8 mouse cellular contexts compared by ENCODE assay signal in the genomic region with DNA sequence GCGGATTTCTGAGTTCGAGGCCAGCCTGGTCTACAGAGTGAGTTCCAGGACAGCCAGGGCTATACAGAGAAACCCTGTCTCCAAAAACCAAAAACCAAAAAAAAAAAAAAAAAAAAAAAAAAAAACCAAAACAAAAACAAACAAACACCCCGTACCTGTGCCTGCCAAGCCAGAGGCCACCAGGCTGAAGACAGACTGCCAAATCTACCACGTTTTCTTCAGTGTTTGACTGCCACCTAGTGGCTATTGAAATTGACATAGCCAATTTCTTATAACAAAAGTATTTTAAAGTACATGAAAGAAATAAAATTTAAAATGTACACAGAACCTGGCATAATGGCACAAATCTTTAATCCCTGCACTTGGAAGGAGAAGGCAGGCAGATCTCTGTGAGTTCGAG. TPM values are rescaled to one million over a fixed set of nuclear protein-coding genes. Genes with fewer than 3 reads are reported as not detected.
A peak's percentile ranks its signal among the peaks of the same experiment; 100 is the strongest.
DNase-seq lines count a peak whose midpoint lies in the region; ATAC-seq and TF ChIP-seq lines count a peak whose summit lies in the region.
"Not testable (repeated sequence)": the region's sequence is repeated elsewhere in the genome, so short reads cannot be mapped to it uniquely, and the experiment has no call there.

No protein-coding gene starts in this region.

- not testable (repeated sequence) for H3K4me3 ChIP-seq in CH12.LX (replicated peaks in 1 of 3; ENCODE audit: low read depth in 2 of 3, low read length in 2 of 3, poor library complexity in 1 of 3); gastrocnemius, adult 2 months; kidney, adult 2 months (ENCODE audit: insufficient read depth, low read depth, low read length); limb, embryonic 11.5 days (ENCODE audit: low read depth, low read length); midbrain, embryonic 14.5 days (replicated peaks; ENCODE audit: low read depth, low read length); stomach, postnatal 0 days (ENCODE audit: low read depth, low read length)

- TF ChIP-seq RAD21 in CH12.LX (IDR thresholded peaks at IDR 0.05; ENCODE audit: low read depth, low read length), result peak; percentile 79

- peaks cover 5 to 22% of the 10 kb centered on the region in 2 experiments for H3K36me3 ChIP-seq in CH12.LX (replicated peaks in 1 of 2; ENCODE audit: control insufficient read depth in 1 of 2, insufficient read depth in 1 of 2, low read length in 1 of 2)
- not testable (repeated sequence) for H3K36me3 ChIP-seq in kidney, adult 2 months (ENCODE audit: control insufficient read depth, insufficient read depth, low read length); limb, embryonic 11.5 days (ENCODE audit: control insufficient read depth, insufficient read depth, low read length); midbrain, embryonic 14.5 days (ENCODE audit: control insufficient read depth, insufficient read depth, low read length); stomach, postnatal 0 days (ENCODE audit: control insufficient read depth, insufficient read depth, low read length)

- TF ChIP-seq EP300 in CH12.LX (IDR thresholded peaks at IDR 0.05; ENCODE audit: low read length); stomach, postnatal 0 days (optimal IDR thresholded peaks at IDR 0.05): not testable (repeated sequence)

- dilution Hi-C loops in CH12.LX (cut with MboI; ENCODE audit: extremely low pct_ligation_motif_present, extremely low pct_unique_long_range_greater_than_20kb, low sequenced_read_pairs), result not testable (repeated sequence)

- H3K4me2 ChIP-seq in CH12.LX (ENCODE audit: insufficient read depth, low read depth, poor library complexity, severe bottlenecking); limb, embryonic 11.5 days (ENCODE audit: low read depth, severe bottlenecking); midbrain, embryonic 14.5 days (ENCODE audit: low read length); stomach, postnatal 0 days (replicated peaks; ENCODE audit: low read depth): not testable (repeated sequence)

- not testable (repeated sequence) for H3K27ac ChIP-seq in CH12.LX (ENCODE audit: insufficient read depth, low read depth); gastrocnemius, adult 2 months; kidney, adult 2 months (ENCODE audit: insufficient read depth, low read depth, low read length); limb, embryonic 11.5 days (replicated peaks; ENCODE audit: low read depth, low read length); midbrain, embryonic 14.5 days (replicated peaks; ENCODE audit: low read depth, low read length); stomach, postnatal 0 days (replicated peaks)

- 43% methylated on average over 5 of the region's 5 CpGs for WGBS in kidney, adult 2 months
- WGBS in limb, embryonic 11.5 days, result 8% methylated on average over 3 of the region's 5 CpGs
- 28% methylated on average over 4 of the region's 5 CpGs for WGBS in midbrain, embryonic 14.5 days
- WGBS in stomach, postnatal 0 days, result 43% methylated on average over 5 of the region's 5 CpGs

- H3K27me3 ChIP-seq in CH12.LX (replicated peaks); kidney, adult 2 months (replicated peaks; ENCODE audit: control insufficient read depth, insufficient read depth, low read length); limb, embryonic 11.5 days (ENCODE audit: control insufficient read depth, insufficient read depth, low read length); midbrain, embryonic 14.5 days (ENCODE audit: control insufficient read depth, insufficient read depth, low read length); stomach, postnatal 0 days (ENCODE audit: control insufficient read depth, insufficient read depth, low read length): not testable (repeated sequence)

- H3K9ac ChIP-seq in CH12.LX (ENCODE audit: insufficient read depth, low read depth); limb, embryonic 11.5 days (ENCODE audit: low read length); midbrain, embryonic 14.5 days (replicated peaks; ENCODE audit: low read length); stomach, postnatal 0 days (ENCODE audit: low read length): not testable (repeated sequence)

- H3K9me3 ChIP-seq in CH12.LX (replicated peaks; ENCODE audit: low read length); limb, embryonic 11.5 days (ENCODE audit: control insufficient read depth, low read length); midbrain, embryonic 14.5 days (ENCODE audit: control insufficient read depth, low read length); stomach, postnatal 0 days (ENCODE audit: control insufficient read depth, low read length): not testable (repeated sequence)

- peak; percentile 62 for DNase-seq in CH12.LX (ENCODE audit: extremely low read depth)
- peak; percentile 56 for DNase-seq in adrenal gland, postnatal 14 days
- not testable (repeated sequence) for DNase-seq in gastrocnemius, adult 2 months
- DNase-seq in kidney, adult 2 months, result peak; percentile 67
- DNase-seq in limb, embryonic 11.5 days (ENCODE audit: low spot score), result peak; percentile 50
- peak; percentile 93 for DNase-seq in midbrain, embryonic 14.5 days
- DNase-seq in stomach, postnatal 0 days (ENCODE audit: low spot score), result peak; percentile 43

- TF ChIP-seq CTCF in CH12.LX (conservative IDR thresholded peaks at IDR 0.05 in 1 of 2, IDR thresholded peaks at IDR 0.05 in 1 of 2; ENCODE audit: low read depth in 2 of 2, low read length in 2 of 2), result peak in 1 of 2 experiments; percentile 81; a peak in 2 of 4 replicates
- peak; percentile 74 for TF ChIP-seq CTCF in gastrocnemius, adult 2 months (IDR thresholded peaks at IDR 0.05)
- peak; percentile 60 for TF ChIP-seq CTCF in kidney, adult 2 months (conservative IDR thresholded peaks at IDR 0.05; ENCODE audit: insufficient read depth, insufficient read length, low read depth, low read length)
- TF ChIP-seq CTCF in stomach, postnatal 0 days (IDR thresholded peaks at IDR 0.05; ENCODE audit: low read depth), result peak; percentile 82

- intact Hi-C loops in gastrocnemius, adult 2 months (cut with DNase I), result loop anchor here (5.0 kb wide), 1 partner anchor 638 kb away; no protein-coding TSS in a partner anchor

- not testable (repeated sequence) for TF ChIP-seq POLR2A in CH12.LX (IDR thresholded peaks at IDR 0.05; ENCODE audit: low read depth, low read length); kidney, adult 2 months (IDR thresholded peaks at IDR 0.05; ENCODE audit: low read depth, low read length)

- H3K79me2 ChIP-seq in CH12.LX (replicated peaks; ENCODE audit: control insufficient read depth, extremely low read depth, insufficient read depth, poor library complexity, severe bottlenecking), result not testable (repeated sequence)

- peak; percentile 72 for ATAC-seq in common myeloid progenitor, adult 5-6 weeks (replicated peaks; ENCODE audit: low read depth, poor library complexity, severe bottlenecking)
- ATAC-seq in limb, embryonic 11.5 days (ENCODE audit: insufficient number of reproducible peaks, low FRiP score, low TSS enrichment, low read depth); midbrain, embryonic 14.5 days (ENCODE audit: low FRiP score, low TSS enrichment); stomach, postnatal 0 days (ENCODE audit: low FRiP score, low TSS enrichment): not testable (repeated sequence)

- H3K4me1 ChIP-seq in CH12.LX (ENCODE audit: control insufficient read depth in 1 of 2, insufficient read depth in 2 of 2), result peaks cover 0 to 14% of the 10 kb centered on the region in 2 experiments; a peak in 2 of 4 replicates
- not testable (repeated sequence) for H3K4me1 ChIP-seq in kidney, adult 2 months (ENCODE audit: control insufficient read depth, insufficient read depth, low read length); limb, embryonic 11.5 days (ENCODE audit: control insufficient read depth, insufficient read depth, low read length); midbrain, embryonic 14.5 days (ENCODE audit: control insufficient read depth, insufficient read depth, low read length); stomach, postnatal 0 days (replicated peaks; ENCODE audit: control insufficient read depth, insufficient read depth)

- in situ Hi-C loops in CH12.LX (cut with MboI; ENCODE audit: low pct_ligation_motif_present, low pct_unique_long_range_greater_than_20kb, low sequenced_read_pairs), result loop anchor here (10.0 kb wide), 2 partner anchors 235 to 375 kb away; no protein-coding TSS in a partner anchor

RNA-seq across cellular contexts. Expression of gene Ulk4, which starts 36.8 kb away (rescaled TPM):
- total RNA-seq in CH12.LX (2012; rRNA removed), result 18.5 and 23.3 TPM in 2 replicates
- total RNA-seq in CH12.LX (2014; rRNA removed), result 1.4 and 1.6 TPM in 2 replicates
- 11.0 and 25.8 TPM in 2 replicates for polyA plus RNA-seq in CH12.LX (2012; ENCODE audit: insufficient read length, low read depth)
- total RNA-seq in adrenal gland, postnatal 14 days (2021), result 1.8 and 2.2 TPM in 2 replicates
- 4.0 and 6.4 TPM in 2 replicates for total RNA-seq in common myeloid progenitor, adult 5-6 weeks (2017)
- under 1 TPM; 0.11 to 0.36 TPM for total RNA-seq in gastrocnemius, adult 2 months (2021)
- 1.9 and 4.8 TPM in 2 replicates for polyA plus RNA-seq in kidney, adult 2 months (2012; rRNA removed)
- 147 and 159 TPM in 2 replicates for polyA plus RNA-seq in limb, embryonic 11.5 days (2014; fragmentation: Nextera tagmentation; extraction: Ambion mirVana)
- 75.7 and 79.0 TPM in 2 replicates for polyA plus RNA-seq in midbrain, embryonic 14.5 days (2014; fragmentation: Nextera tagmentation; extraction: Ambion mirVana)
- polyA plus RNA-seq in stomach, postnatal 0 days (2015; fragmentation: Nextera tagmentation; extraction: Ambion mirVana), result 69.3 and 73.3 TPM in 2 replicates

RNA-seq across cellular contexts. Expression of gene Trak1, which starts 57.1 kb away (rescaled TPM):
- total RNA-seq in CH12.LX (2012; rRNA removed) (16.5 and 18.1 TPM in 2 replicates), CH12.LX (2014; rRNA removed) (7.0 and 8.2 TPM in 2 replicates)
- 24.6 and 28.6 TPM in 2 replicates for polyA plus RNA-seq in CH12.LX (2012; ENCODE audit: insufficient read length, low read depth)
- 83.1 and 84.0 TPM in 2 replicates for total RNA-seq in adrenal gland, postnatal 14 days (2021)
- total RNA-seq in common myeloid progenitor, adult 5-6 weeks (2017), result 25.4 and 32.3 TPM in 2 replicates
- total RNA-seq in gastrocnemius, adult 2 months (2021), result 100 to 1,000 TPM; 156 to 204 TPM
- 65.1 and 65.2 TPM in 2 replicates for polyA plus RNA-seq in kidney, adult 2 months (2012; rRNA removed)
- 9.3 and 11.7 TPM in 2 replicates for polyA plus RNA-seq in limb, embryonic 11.5 days (2014; fragmentation: Nextera tagmentation; extraction: Ambion mirVana)
- polyA plus RNA-seq in midbrain, embryonic 14.5 days (2014; fragmentation: Nextera tagmentation; extraction: Ambion mirVana), result 47.0 and 53.6 TPM in 2 replicates
- 24.0 and 27.7 TPM in 2 replicates for polyA plus RNA-seq in stomach, postnatal 0 days (2015; fragmentation: Nextera tagmentation; extraction: Ambion mirVana)
